Mouse (Mus musculus) kidney, embryonic 15.5 days (tissue): ENCODE results near the gene Olfr666. TPM values are rescaled to one million over a fixed set of nuclear protein-coding genes. Genes with fewer than 3 reads are reported as not detected.
"Not testable (repeated sequence)": the region's sequence is repeated elsewhere in the genome, so short reads cannot be mapped to it uniquely, and the experiment has no call there.

Source experiments
- ATAC-seq: fragments of 200-750 bp; cut with Nextera tagmentation; replicated peaks from 2 replicates; pipeline ENCODE4 v1.8.0; 2017; ENCODE audit warnings: moderate TSS enrichment; ENCODE audit not compliant: low FRiP score
- H3K27ac ChIP-seq: fragments of 300-500 bp; sonication (generic); 2 replicates; pipeline ENCODE4 v1.5.1; 2015; ENCODE audit warnings: mild to moderate bottlenecking, inconsistent platforms
- H3K27me3 ChIP-seq: fragments of 300-500 bp; sonication (generic); 2 replicates; pipeline ENCODE4 v1.6.1; 2015; ENCODE audit warnings: inconsistent platforms
- H3K36me3 ChIP-seq: fragments of 300-500 bp; sonication (generic); 2 replicates; pipeline ENCODE4 v1.6.1; 2015; ENCODE audit warnings: inconsistent platforms
- H3K4me1 ChIP-seq: fragments of 300-500 bp; sonication (generic); 2 replicates; pipeline ENCODE4 v1.6.1; 2015; ENCODE audit warnings: inconsistent platforms
- H3K4me2 ChIP-seq: fragments of 300-500 bp; sonication (generic); 2 replicates; pipeline ENCODE4 v1.6.1; 2015; ENCODE audit warnings: moderate library complexity, mild to moderate bottlenecking, inconsistent platforms
- H3K4me3 ChIP-seq: fragments of 300-500 bp; sonication (generic); replicated peaks from 2 replicates; pipeline ENCODE4 v1.5.1; 2015; ENCODE audit warnings: mild to moderate bottlenecking, inconsistent platforms
- H3K9ac ChIP-seq: fragments of 300-500 bp; sonication (generic); 2 replicates; pipeline ENCODE4 v1.6.1; 2015; ENCODE audit warnings: mild to moderate bottlenecking, inconsistent platforms
- H3K9me3 ChIP-seq: fragments of 300-500 bp; sonication (generic); replicated peaks from 2 replicates; pipeline ENCODE4 v1.6.1; 2016; ENCODE audit warnings: inconsistent platforms
- WGBS: fragments of 180-500 bp; shearing (Covaris S2); methylation state at CpG from one replicate; pipeline ENCODE4 v1.1.7; 2015; ENCODE audit warnings: mixed read lengths; 5-methylcytosine and 5-hydroxymethylcytosine counted together
- polyA plus RNA-seq: library from polyadenylated mRNA; unstranded; fragments of >200 nt; fragmentation: Nextera tagmentation; extraction: Ambion mirVana; gene quantifications from 2 replicates; pipeline ENCODE4 v1.2.1, GENCODE M21; 2015

Gene Olfr666
- polyA plus RNA-seq: not detected in 2 replicates

GRCm38 (mm10) chr7:104895852-104896251 is at the start of gene Olfr666:
Gene Olfr666, minus strand, starts transcription at chr7:104895952.
- Histone ChIP-seq H3K4me1 (no peaks in the 10 kb centered on the region), H3K4me3 (no peak within 1 kb of the TSS), H3K36me3 (no peaks in the 10 kb centered on the region), H3K9ac (no peak within 1 kb of the TSS), H3K27ac (no peak within 1 kb of the TSS), H3K4me2 (no peak within 1 kb of the TSS), H3K27me3 (no peaks in the 10 kb centered on the region), H3K9me3 (no peaks in the 10 kb centered on the region)
- WGBS: 85% methylated on average over 2 of the region's 2 CpGs
- ATAC-seq: no peak

- no peak for ATAC-seq
- H3K36me3 ChIP-seq: no peaks in the 10 kb centered on the region
- WGBS: 62% methylated on average over 1 of the region's 1 CpGs
These were observed 38.2 kb upstream of the Olfr666 start, which contains the start of gene Olfr669 for GRCm38 (mm10) chr7:104933940-104934339. Gene Olfr669, plus strand, starts transcription at chr7:104934240.

GRCm38 (mm10) chr7:104927957-104928356 is 32.2 kb upstream of the Olfr666 start, which contains the start of gene Olfr668:
Gene Olfr668, minus strand, starts transcription at chr7:104928057.
- 78% methylated on average over 1 of the region's 1 CpGs for WGBS
- H3K36me3 ChIP-seq: no peaks in the 10 kb centered on the region
- no peaks in the 10 kb centered on the region for H3K4me1 ChIP-seq
- ATAC-seq: no peak
- H3K27me3 ChIP-seq: no peaks in the 10 kb centered on the region
- H3K9me3 ChIP-seq: no peaks in the 10 kb centered on the region
- no peak within 1 kb of the TSS for H3K4me3 ChIP-seq
- no peak within 1 kb of the TSS for H3K9ac ChIP-seq
- no peak within 1 kb of the TSS for H3K4me2 ChIP-seq
- no peak within 1 kb of the TSS for H3K27ac ChIP-seq

More at GRCm38 (mm10) chr7:104933940-104934339, 38.2 kb upstream of the Olfr666 start, which contains the start of gene Olfr669:
- H3K9me3 ChIP-seq: no peaks in the 10 kb centered on the region
- H3K4me1 ChIP-seq: no peaks in the 10 kb centered on the region
- H3K4me2 ChIP-seq: no peak within 1 kb of the TSS
- no peak within 1 kb of the TSS for H3K9ac ChIP-seq
- no peaks in the 10 kb centered on the region for H3K27me3 ChIP-seq
- no peak within 1 kb of the TSS for H3K27ac ChIP-seq
- H3K4me3 ChIP-seq: no peak within 1 kb of the TSS

- Histone ChIP-seq H3K9ac (no peak within 1 kb of the TSS), H3K27ac (no peak within 1 kb of the TSS), H3K27me3 (no peaks in the 10 kb centered on the region), H3K36me3 (no peaks in the 10 kb centered on the region), H3K4me3 (no peak within 1 kb of the TSS), H3K9me3 (no peaks in the 10 kb centered on the region), H3K4me1 (no peaks in the 10 kb centered on the region), H3K4me2 (no peak within 1 kb of the TSS)
- ATAC-seq: no peak
- WGBS: 82% methylated on average over 1 of the region's 1 CpGs
These were observed 25.6 kb upstream of the Olfr666 start, which contains the start of gene Olfr667 for GRCm38 (mm10) chr7:104921382-104921781. Gene Olfr667, minus strand, starts transcription at chr7:104921482.

GRCm38 (mm10) chr7:104877731-104878130 is 18.0 kb downstream of the Olfr666 start, which contains the start of gene Olfr665:
Gene Olfr665, plus strand, starts transcription at chr7:104878031.
- H3K9me3 ChIP-seq: no peaks in the 10 kb centered on the region
- no peak within 1 kb of the TSS for H3K27ac ChIP-seq
- 49% methylated on average over 1 of the region's 1 CpGs for WGBS
- H3K9ac ChIP-seq: no peak within 1 kb of the TSS
- H3K27me3 ChIP-seq: no peaks in the 10 kb centered on the region
- H3K4me2 ChIP-seq: no peak within 1 kb of the TSS
- H3K4me1 ChIP-seq: no peaks in the 10 kb centered on the region
- no peak for ATAC-seq
- H3K36me3 ChIP-seq: no peaks in the 10 kb centered on the region
- H3K4me3 ChIP-seq: no peak within 1 kb of the TSS

GRCm38 (mm10) chr7:104861381-104861780 is 34.4 kb downstream of the Olfr666 start:
- H3K36me3 ChIP-seq: no peaks in the 10 kb centered on the region
- no peak for ATAC-seq
- no peak overlapping the region for H3K9ac ChIP-seq
- no peak overlapping the region for H3K27ac ChIP-seq
- H3K9me3 ChIP-seq: no peaks in the 10 kb centered on the region
- 86% methylated on average over 3 of the region's 3 CpGs for WGBS
- no peak overlapping the region for H3K4me3 ChIP-seq
- no peaks in the 10 kb centered on the region for H3K4me1 ChIP-seq
- H3K4me2 ChIP-seq: no peak overlapping the region
- H3K27me3 ChIP-seq: no peaks in the 10 kb centered on the region

GRCm38 (mm10) chr7:104857683-104858082 is 38.1 kb downstream of the Olfr666 start:
- H3K4me2 ChIP-seq: no peak overlapping the region
- H3K36me3 ChIP-seq: no peaks in the 10 kb centered on the region
- H3K27ac ChIP-seq: no peak overlapping the region
- H3K9ac ChIP-seq: no peak overlapping the region
- WGBS: 40% methylated on average over 1 of the region's 1 CpGs
- ATAC-seq: no peak
- H3K9me3 ChIP-seq: no peaks in the 10 kb centered on the region
- H3K4me1 ChIP-seq: no peaks in the 10 kb centered on the region
- no peak overlapping the region for H3K4me3 ChIP-seq
- H3K27me3 ChIP-seq: no peaks in the 10 kb centered on the region

GRCm38 (mm10) chr7:104856709-104857108 is 39.0 kb downstream of the Olfr666 start, which contains the start of gene Usp17la:
Gene Usp17la, plus strand, starts transcription at chr7:104857009.
- ATAC-seq, H3K4me2 ChIP-seq, H3K36me3 ChIP-seq, H3K9ac ChIP-seq, H3K27ac ChIP-seq, H3K9me3 ChIP-seq, H3K27me3 ChIP-seq, H3K4me1 ChIP-seq, H3K4me3 ChIP-seq: not testable (repeated sequence)
- 84% methylated on average over 2 of the region's 2 CpGs for WGBS

- Histone ChIP-seq H3K9me3 (no peaks in the 10 kb centered on the region), H3K9ac (no peak overlapping the region), H3K4me1 (no peaks in the 10 kb centered on the region), H3K4me2 (no peak overlapping the region), H3K27me3 (no peaks in the 10 kb centered on the region), H3K27ac (no peak overlapping the region), H3K36me3 (no peaks in the 10 kb centered on the region), H3K4me3 (no peak overlapping the region)
- ATAC-seq: no peak
- WGBS: 86% methylated on average over 3 of the region's 3 CpGs
These were observed 40.5 kb downstream of the Olfr666 start for GRCm38 (mm10) chr7:104855248-104855750.

GRCm38 (mm10) chr7:104851546-104851945 is 44.2 kb downstream of the Olfr666 start:
- WGBS: 76% methylated on average over 2 of the region's 2 CpGs
- ATAC-seq, H3K9ac ChIP-seq, H3K4me1 ChIP-seq, H3K36me3 ChIP-seq, H3K4me3 ChIP-seq, H3K9me3 ChIP-seq, H3K27ac ChIP-seq, H3K4me2 ChIP-seq, H3K27me3 ChIP-seq: not testable (repeated sequence)

- WGBS: 88% methylated on average over 1 of the region's 1 CpGs
- Histone ChIP-seq H3K27me3 (no peaks in the 10 kb centered on the region), H3K4me3 (no peak overlapping the region), H3K4me2 (no peak overlapping the region), H3K4me1 (no peaks in the 10 kb centered on the region), H3K36me3 (no peaks in the 10 kb centered on the region), H3K9ac (no peak overlapping the region), H3K27ac (no peak overlapping the region), H3K9me3 (no peaks in the 10 kb centered on the region)
- ATAC-seq: no peak
These were observed 51.9 kb downstream of the Olfr666 start for GRCm38 (mm10) chr7:104843731-104844287.

- Histone ChIP-seq H3K9ac (no peak within 1 kb of the TSS), H3K9me3 (no peaks in the 10 kb centered on the region), H3K27me3 (no peaks in the 10 kb centered on the region), H3K36me3 (no peaks in the 10 kb centered on the region), H3K27ac (no peak within 1 kb of the TSS), H3K4me2 (no peak within 1 kb of the TSS), H3K4me1 (no peaks in the 10 kb centered on the region), H3K4me3 (no peak within 1 kb of the TSS)
- WGBS: 71% methylated on average over 1 of the region's 1 CpGs
- ATAC-seq: no peak
These were observed 53.2 kb downstream of the Olfr666 start, which contains the start of gene Usp17lb for GRCm38 (mm10) chr7:104842503-104842902. Gene Usp17lb, minus strand, starts transcription at chr7:104842603.
